Mouse (Mus musculus) C2C12 (cell line): Measurements from ENCODE around the gene Sirt2.

Source experiments
- CTCF ChIP-seq: IDR thresholded peaks from one replicate; pipeline ENCODE4 v1.5.1; 2011; ENCODE audit not compliant: control insufficient read depth, insufficient read depth, insufficient read length
- MAX ChIP-seq: IDR thresholded peaks from one replicate; pipeline ENCODE4 v1.6.1; 2011; ENCODE audit warnings: mild to moderate bottlenecking, control low read depth
- MYOD1 ChIP-seq: IDR thresholded peaks from one replicate; pipeline ENCODE4 v1.6.1; 2011; ENCODE audit warnings: low read depth; ENCODE audit not compliant: control insufficient read depth, insufficient read length
- MYOG ChIP-seq: IDR thresholded peaks from one replicate; pipeline ENCODE4 v1.6.1; 2011; ENCODE audit not compliant: control insufficient read depth, insufficient read length; ENCODE audit errors: extremely low read depth
- USF1 ChIP-seq: IDR thresholded peaks from one replicate; pipeline ENCODE4 v1.6.1; 2011; ENCODE audit warnings: low read depth, mild to moderate bottlenecking, control low read depth, moderate library complexity

- TF ChIP-seq CTCF (no peak), MAX (no peak), MYOG (no peak), MYOD1 (no peak), USF1 (no peak)
These were observed 979 bp downstream of the Sirt2 start, which contains the start of gene Nfkbib for GRCm38 (mm10) chr7:28767462-28767965.
